Mouse (Mus musculus) limb, embryonic 12.5 days (tissue): ENCODE results near the gene Smg9. TPM values are rescaled to one million over a fixed set of nuclear protein-coding genes. Genes with fewer than 3 reads are reported as not detected.

Source experiments
- ATAC-seq: fragments of 200-750 bp; cut with Nextera tagmentation; 2 replicates; pipeline ENCODE4 v1.8.0; 2017; ENCODE audit warnings: low read depth, moderate TSS enrichment; ENCODE audit not compliant: insufficient number of reproducible peaks, insufficient read depth, low FRiP score, low TSS enrichment
- H3K27ac ChIP-seq: fragments of 300-500 bp; sonication (generic); 2 replicates; pipeline ENCODE4 v1.5.1; 2016; ENCODE audit warnings: mild to moderate bottlenecking, moderate library complexity
- H3K27me3 ChIP-seq: fragments of 300-500 bp; sonication (generic); 2 replicates; pipeline ENCODE4 v1.6.1; 2016; ENCODE audit warnings: mild to moderate bottlenecking, moderate library complexity
- H3K36me3 ChIP-seq: fragments of 300-500 bp; sonication (generic); 2 replicates; pipeline ENCODE4 v1.6.1; 2016; ENCODE audit warnings: mild to moderate bottlenecking, moderate library complexity
- H3K4me1 ChIP-seq: fragments of 300-500 bp; sonication (generic); replicated peaks from 2 replicates; pipeline ENCODE4 v1.6.1; 2016
- H3K4me2 ChIP-seq: fragments of 300-500 bp; sonication (generic); 2 replicates; pipeline ENCODE4 v1.6.1; 2016; ENCODE audit warnings: mild to moderate bottlenecking, moderate library complexity
- H3K4me3 ChIP-seq: fragments of 300-500 bp; sonication (generic); replicated peaks from 2 replicates; pipeline ENCODE4 v1.5.1; 2016; ENCODE audit warnings: mild to moderate bottlenecking
- H3K9ac ChIP-seq: fragments of 300-500 bp; sonication (generic); replicated peaks from 2 replicates; pipeline ENCODE4 v1.6.1; 2016; ENCODE audit warnings: mild to moderate bottlenecking, moderate library complexity
- H3K9me3 ChIP-seq: fragments of 300-500 bp; sonication (generic); 2 replicates; pipeline ENCODE4 v1.6.1; 2016; ENCODE audit warnings: mild to moderate bottlenecking, moderate library complexity
- WGBS: fragments of 180-500 bp; shearing (Covaris S2); methylation state at CpG from one replicate; pipeline ENCODE4 v1.1.7; 2016; 5-methylcytosine and 5-hydroxymethylcytosine counted together
- polyA plus RNA-seq: library from polyadenylated mRNA; unstranded; fragments of >200 nt; fragmentation: Nextera tagmentation; extraction: Ambion mirVana; gene quantifications from 2 replicates; pipeline ENCODE4 v1.2.1, GENCODE M21; 2016

The Smg9 gene
- polyA plus RNA-seq, 1 experiment from 2014 or later, result 25.4 TPM

DNA sequence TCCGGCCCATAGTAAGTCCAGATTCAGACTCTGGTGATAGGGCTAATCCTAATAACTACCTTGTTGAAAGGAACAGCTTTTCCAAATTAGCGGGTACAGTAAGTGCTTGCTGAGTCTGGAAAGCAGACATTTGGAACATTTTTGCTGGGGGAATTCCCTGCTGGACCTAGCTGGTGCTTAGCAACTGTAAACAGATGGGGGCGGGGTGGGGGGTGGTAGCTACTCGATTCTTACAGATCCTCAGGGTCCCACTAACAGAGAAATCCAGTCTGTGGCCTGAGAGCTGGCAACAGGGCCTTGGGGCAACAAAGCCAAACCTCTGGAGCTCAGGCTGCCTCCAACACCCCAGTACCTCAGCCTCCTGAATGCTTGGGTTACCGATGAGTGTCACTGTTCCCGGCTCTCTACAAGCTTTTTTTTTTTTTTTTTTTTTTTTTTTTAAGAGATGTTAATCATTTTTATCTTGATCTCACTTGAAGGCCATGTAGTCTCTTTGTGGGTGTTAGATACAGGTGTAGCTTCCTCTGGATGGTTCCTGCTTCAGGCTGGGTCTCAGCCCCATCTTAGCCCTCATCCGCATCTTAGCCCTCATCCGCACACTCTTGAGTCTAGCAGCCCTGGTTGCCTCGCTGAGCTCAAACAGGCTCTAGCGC lies 21.2 kb upstream of the Smg9 start:
- H3K9ac ChIP-seq, result no peak overlapping the region
- peaks cover 45% of the 10 kb centered on the region for H3K4me1 ChIP-seq
- WGBS, result 54% methylated on average over 10 of the region's 10 CpGs
- no peak for ATAC-seq
- H3K36me3 ChIP-seq, result no peaks in the 10 kb centered on the region
- peak overlapping the region; percentile 80; the same call in 1 of the 2 replicates for H3K27ac ChIP-seq
- peak overlapping the region; percentile 59 for H3K4me2 ChIP-seq
- no peaks in the 10 kb centered on the region for H3K9me3 ChIP-seq
- H3K27me3 ChIP-seq, result peaks cover 11% of the 10 kb centered on the region
- no peak overlapping the region for H3K4me3 ChIP-seq

- 12% methylated on average over 7 of the region's 7 CpGs for WGBS
Observed at GRCm38 (mm10) chr7:24379934-24380333, 19.5 kb upstream of the Smg9 start.

GRCm38 (mm10) chr7:24380370-24380769 lies 19.0 kb upstream of the Smg9 start:
- Histone ChIP-seq H3K9ac (no peak overlapping the region; the same call in 1 of the 2 replicates), H3K4me3 (no peak overlapping the region), H3K27ac (peak overlapping the region; percentile 75), H3K27me3 (peaks cover 7% of the 10 kb centered on the region), H3K36me3 (no peaks in the 10 kb centered on the region), H3K4me2 (peak overlapping the region; percentile 24; the same call in 1 of the 2 replicates), H3K4me1 (peaks cover 38% of the 10 kb centered on the region), H3K9me3 (no peaks in the 10 kb centered on the region)
- ATAC-seq, result 0 out of 2 replicates have a peak, but pooled peaks have one; percentile 1
- 46% methylated on average over 2 of the region's 2 CpGs for WGBS

More at GRCm38 (mm10) chr7:24379934-24380333, 19.5 kb upstream of the Smg9 start:
- Histone ChIP-seq H3K4me3 (no peak overlapping the region), H3K36me3 (no peaks in the 10 kb centered on the region), H3K9ac (no peak overlapping the region; the same call in 1 of the 2 replicates), H3K27me3 (peaks cover 7% of the 10 kb centered on the region), H3K27ac (peak overlapping the region; percentile 75), H3K9me3 (no peaks in the 10 kb centered on the region), H3K4me1 (peaks cover 38% of the 10 kb centered on the region), H3K4me2 (peak overlapping the region; percentile 24; the same call in 1 of the 2 replicates)
- ATAC-seq, result peak; percentile 24; the same call in 1 of the 2 replicates

DNA sequence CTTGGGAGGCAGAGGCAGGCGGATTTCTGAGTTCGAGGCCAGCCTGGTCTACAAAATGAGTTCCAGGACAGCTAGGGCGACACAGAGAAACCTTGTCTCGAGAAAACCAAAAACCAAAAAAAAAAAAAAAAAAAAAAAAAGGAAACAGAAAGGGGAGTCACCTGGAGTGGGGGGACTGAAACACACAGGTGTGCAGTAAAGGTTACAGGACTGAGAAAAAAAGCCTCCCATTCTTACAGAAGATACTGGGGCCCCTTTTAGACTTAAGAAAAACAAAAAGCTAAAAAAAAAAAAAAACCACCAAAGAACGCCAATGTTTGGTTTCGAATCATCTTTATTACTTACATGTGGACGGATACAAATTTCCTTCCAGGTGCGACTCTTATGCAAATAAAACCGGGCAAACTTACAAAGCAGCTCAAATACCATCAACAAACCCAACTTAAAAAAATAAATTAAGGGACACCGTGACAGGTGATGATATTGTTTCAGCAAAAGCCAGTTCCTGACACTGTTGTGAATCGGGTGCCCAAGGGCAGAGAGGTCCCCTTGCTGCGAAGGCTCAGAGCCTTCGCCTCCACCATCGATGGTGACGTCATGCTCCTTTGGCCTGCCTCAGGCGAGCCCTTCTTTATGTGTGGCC lies 16.6 kb upstream of the Smg9 start:
- Histone ChIP-seq H3K4me1 (peaks cover 27% of the 10 kb centered on the region), H3K9ac (no peak overlapping the region), H3K4me2 (no peak overlapping the region), H3K4me3 (no peak overlapping the region), H3K27me3 (no peaks in the 10 kb centered on the region), H3K36me3 (no peaks in the 10 kb centered on the region), H3K27ac (no peak overlapping the region), H3K9me3 (no peaks in the 10 kb centered on the region)
- 84% methylated on average over 16 of the region's 16 CpGs for WGBS
- no peak for ATAC-seq

DNA sequence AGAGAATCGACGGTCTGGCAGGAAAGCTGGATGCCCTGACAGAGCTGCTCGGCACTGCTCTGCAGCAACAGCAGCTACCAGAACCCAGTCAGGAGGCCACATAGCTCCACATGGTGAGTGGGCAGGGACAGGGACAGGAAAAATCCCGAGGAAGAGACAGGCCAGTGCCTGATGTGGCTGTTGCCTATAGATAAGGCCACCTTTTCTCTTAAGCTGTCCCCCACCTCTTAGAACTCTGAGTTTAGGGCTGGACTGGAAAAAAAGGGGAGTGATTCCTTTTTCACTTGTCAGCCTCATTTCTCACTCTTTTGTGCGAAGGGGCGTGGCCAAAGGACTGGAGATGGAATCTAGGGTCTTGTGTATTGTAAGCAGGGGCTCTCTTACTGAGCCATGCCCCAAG lies 15.3 kb upstream of the Smg9 start:
- Histone ChIP-seq H3K36me3 (no peaks in the 10 kb centered on the region), H3K9ac (no peak overlapping the region), H3K4me1 (peaks cover 15% of the 10 kb centered on the region), H3K4me3 (no peak overlapping the region), H3K4me2 (no peak overlapping the region), H3K9me3 (no peaks in the 10 kb centered on the region), H3K27ac (0 out of 2 replicates have a peak overlapping the region, but pooled peaks have one; percentile 23), H3K27me3 (no peaks in the 10 kb centered on the region)
- ATAC-seq, result no peak
- WGBS, result 58% methylated on average over 6 of the region's 6 CpGs

GRCm38 (mm10) chr7:24384827-24385226 lies 14.6 kb upstream of the Smg9 start:
- Histone ChIP-seq H3K27ac (no peak overlapping the region), H3K9me3 (no peaks in the 10 kb centered on the region), H3K27me3 (no peaks in the 10 kb centered on the region), H3K4me1 (peaks cover 16% of the 10 kb centered on the region), H3K4me3 (no peak overlapping the region), H3K36me3 (no peaks in the 10 kb centered on the region), H3K9ac (no peak overlapping the region), H3K4me2 (peak overlapping the region; percentile 30)
- ATAC-seq, result no peak
- 8% methylated on average over 11 of the region's 11 CpGs for WGBS

GRCm38 (mm10) chr7:24387059-24387556 lies 12.3 kb upstream of the Smg9 start:
- Histone ChIP-seq H3K9ac (no peak overlapping the region), H3K4me2 (no peak overlapping the region), H3K4me3 (no peak overlapping the region), H3K9me3 (no peaks in the 10 kb centered on the region), H3K27ac (no peak overlapping the region), H3K27me3 (no peaks in the 10 kb centered on the region), H3K36me3 (no peaks in the 10 kb centered on the region), H3K4me1 (peaks cover 28% of the 10 kb centered on the region)
- WGBS, result 89% methylated on average over 10 of the region's 10 CpGs
- no peak for ATAC-seq

GRCm38 (mm10) chr7:24389516-24390187 lies 9.8 kb upstream of the Smg9 start:
- 54% methylated on average over 13 of the region's 13 CpGs for WGBS
- peak overlapping the region; percentile 67 for H3K27ac ChIP-seq

DNA sequence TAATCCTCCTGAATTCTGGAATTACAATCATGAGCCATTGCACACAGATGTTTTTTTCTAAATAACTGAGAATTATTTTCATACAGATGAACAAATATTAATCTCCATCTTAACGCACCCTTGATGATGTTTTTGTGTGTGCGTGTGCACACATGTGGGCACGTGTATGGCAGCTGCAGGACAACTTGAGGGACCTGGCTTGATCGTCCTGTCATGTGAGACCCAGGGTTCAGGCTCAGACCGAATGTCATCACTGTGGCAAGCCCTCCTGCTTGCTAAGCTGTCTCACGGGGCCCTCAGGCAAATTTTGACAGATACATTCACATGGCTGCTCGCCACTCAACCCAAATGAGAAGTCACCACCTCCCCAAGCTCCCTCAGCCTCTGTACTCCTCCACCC lies 8.9 kb upstream of the Smg9 start:
- Histone ChIP-seq H3K4me2 (peak overlapping the region; percentile 46), H3K9me3 (no peaks in the 10 kb centered on the region), H3K27me3 (no peaks in the 10 kb centered on the region), H3K4me3 (peak overlapping the region; percentile 22; the same call in 1 of the 2 replicates), H3K4me1 (peaks cover 42% of the 10 kb centered on the region), H3K27ac (peak overlapping the region; percentile 76), H3K9ac (no peak overlapping the region), H3K36me3 (no peaks in the 10 kb centered on the region)
- WGBS, result 39% methylated on average over 7 of the region's 7 CpGs
- no peak for ATAC-seq

More at GRCm38 (mm10) chr7:24389516-24390187, 9.8 kb upstream of the Smg9 start:
- no peak overlapping the region for H3K4me2 ChIP-seq
- H3K4me3 ChIP-seq, result no peak overlapping the region
- peaks cover 34% of the 10 kb centered on the region for H3K4me1 ChIP-seq
- no peaks in the 10 kb centered on the region for H3K27me3 ChIP-seq
- no peak overlapping the region for H3K9ac ChIP-seq
- no peaks in the 10 kb centered on the region for H3K9me3 ChIP-seq
- no peaks in the 10 kb centered on the region for H3K36me3 ChIP-seq
- ATAC-seq, result no peak

- H3K4me2 ChIP-seq, result peak overlapping the region; percentile 46
- peak; percentile 60 for ATAC-seq
- no peaks in the 10 kb centered on the region for H3K36me3 ChIP-seq
- under 1% methylated on average over 5 of the region's 5 CpGs for WGBS
- no peaks in the 10 kb centered on the region for H3K9me3 ChIP-seq
- H3K4me3 ChIP-seq, result peak overlapping the region; percentile 22
- no peaks in the 10 kb centered on the region for H3K27me3 ChIP-seq
- H3K4me1 ChIP-seq, result peaks cover 46% of the 10 kb centered on the region
- H3K27ac ChIP-seq, result peak overlapping the region; percentile 76
- H3K9ac ChIP-seq, result no peak overlapping the region
Observed at GRCm38 (mm10) chr7:24391077-24391476, 8.3 kb upstream of the Smg9 start.

- Histone ChIP-seq H3K36me3 (no peaks in the 10 kb centered on the region), H3K9me3 (no peaks in the 10 kb centered on the region), H3K4me3 (no peak overlapping the region), H3K9ac (no peak overlapping the region), H3K4me1 (peaks cover 46% of the 10 kb centered on the region), H3K27me3 (no peaks in the 10 kb centered on the region), H3K27ac (peak overlapping the region; percentile 76), H3K4me2 (peak overlapping the region; percentile 46; the same call in 1 of the 2 replicates)
- no peak for ATAC-seq
- 78% methylated on average over 2 of the region's 2 CpGs for WGBS
Observed at GRCm38 (mm10) chr7:24391687-24392086, 7.7 kb upstream of the Smg9 start.
